Mouse (Mus musculus): ENCODE measurements around the gene Prkag3.

DNA sequence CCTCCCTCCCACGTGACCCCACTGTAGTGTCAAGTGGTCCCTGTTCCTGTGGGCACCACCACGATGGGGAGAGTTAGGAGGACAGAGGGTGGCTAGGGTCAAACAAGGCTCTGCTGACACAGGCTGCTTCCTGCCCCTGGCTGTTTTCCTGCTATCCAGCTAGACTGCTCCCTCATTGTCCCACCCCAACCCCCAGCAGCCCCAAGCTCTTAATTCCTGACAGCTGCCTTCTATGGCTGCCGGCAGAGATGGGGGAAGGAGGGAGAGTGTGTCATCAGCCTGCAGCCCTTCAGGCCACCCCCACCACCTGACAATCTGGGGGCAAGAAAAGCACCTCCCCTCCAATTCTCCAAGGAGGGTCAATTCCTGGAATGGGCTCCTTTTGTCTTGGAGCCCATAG lies 41.1 kb upstream of the Prkag3 start:
- TF ChIP-seq CTCF (IDR thresholded peaks at IDR 0.05; ENCODE audit: low read depth, low read length) (no peak), POLR2A (IDR thresholded peaks at IDR 0.05; ENCODE audit: extremely low read depth, insufficient read depth, low read length) (no peak)

All from liver, adult 2 months (tissue).